Mouse (Mus musculus): ENCODE data around the gene Cat. TPM values are rescaled to one million over a fixed set of nuclear protein-coding genes. Genes with fewer than 3 reads are reported as not detected.

The Cat gene
- polyA plus RNA-seq, 1 experiment from 2014 or later: 42.2 TPM

GRCm38 (mm10) chr2:103476180-103476579 lies 8.8 kb downstream of the Cat start:
- Histone ChIP-seq H3K27me3 (ENCODE audit: control insufficient read depth, insufficient read depth, low read length) (no peaks in the 10 kb centered on the region), H3K4me3 (ENCODE audit: low read depth, low read length) (no peak overlapping the region), H3K27ac (replicated peaks) (no peak overlapping the region), H3K4me1 (replicated peaks; ENCODE audit: control insufficient read depth, insufficient read depth) (no peaks in the 10 kb centered on the region), H3K9me3 (ENCODE audit: control insufficient read depth, low read length) (no peaks in the 10 kb centered on the region), H3K9ac (ENCODE audit: low read length) (no peak overlapping the region), H3K4me2 (replicated peaks; ENCODE audit: low read depth) (no peak overlapping the region), H3K36me3 (ENCODE audit: control insufficient read depth, insufficient read depth, low read length) (peaks cover 19% of the 10 kb centered on the region)
- 90% methylated on average over 2 of the region's 2 CpGs for WGBS
- DNase-seq (ENCODE audit: low spot score) (no peak), ATAC-seq (ENCODE audit: low FRiP score, low TSS enrichment) (no peak)
- TF ChIP-seq CTCF (IDR thresholded peaks at IDR 0.05; ENCODE audit: low read depth) (no peak), EP300 (optimal IDR thresholded peaks at IDR 0.05) (no peak)

- ATAC-seq (ENCODE audit: low FRiP score, low TSS enrichment): no peak
- WGBS: 96% methylated on average over 3 of the region's 3 CpGs
- Histone ChIP-seq H3K36me3 (ENCODE audit: control insufficient read depth, insufficient read depth, low read length) (peaks cover 27% of the 10 kb centered on the region), H3K4me3 (ENCODE audit: low read depth, low read length) (no peak overlapping the region), H3K27me3 (ENCODE audit: control insufficient read depth, insufficient read depth, low read length) (no peaks in the 10 kb centered on the region), H3K9ac (ENCODE audit: low read length) (no peak overlapping the region), H3K4me1 (replicated peaks; ENCODE audit: control insufficient read depth, insufficient read depth) (no peaks in the 10 kb centered on the region), H3K27ac (replicated peaks) (no peak overlapping the region), H3K4me2 (replicated peaks; ENCODE audit: low read depth) (no peak overlapping the region), H3K9me3 (ENCODE audit: control insufficient read depth, low read length) (no peaks in the 10 kb centered on the region)
- no peak for DNase-seq (ENCODE audit: low spot score)
- TF ChIP-seq CTCF (IDR thresholded peaks at IDR 0.05; ENCODE audit: low read depth): no peak
- no peak for TF ChIP-seq EP300 (optimal IDR thresholded peaks at IDR 0.05)
Observed at GRCm38 (mm10) chr2:103473362-103473761, 11.6 kb downstream of the Cat start.

GRCm38 (mm10) chr2:103466984-103467588 lies 17.9 kb downstream of the Cat start:
- Histone ChIP-seq H3K27me3 (ENCODE audit: control insufficient read depth, insufficient read depth, low read length) (no peaks in the 10 kb centered on the region), H3K36me3 (ENCODE audit: control insufficient read depth, insufficient read depth, low read length) (peaks cover 30% of the 10 kb centered on the region), H3K9ac (ENCODE audit: low read length) (no peak overlapping the region), H3K4me1 (replicated peaks; ENCODE audit: control insufficient read depth, insufficient read depth) (no peaks in the 10 kb centered on the region), H3K4me2 (replicated peaks; ENCODE audit: low read depth) (no peak overlapping the region), H3K9me3 (ENCODE audit: control insufficient read depth, low read length) (no peaks in the 10 kb centered on the region), H3K27ac (replicated peaks) (no peak overlapping the region), H3K4me3 (ENCODE audit: low read depth, low read length) (no peak overlapping the region)
- DNase-seq (ENCODE audit: low spot score) (peak; percentile 86), ATAC-seq (ENCODE audit: low FRiP score, low TSS enrichment) (peak; percentile 81)
- no peak for TF ChIP-seq CTCF (IDR thresholded peaks at IDR 0.05; ENCODE audit: low read depth)
- no peak for TF ChIP-seq EP300 (optimal IDR thresholded peaks at IDR 0.05)
- WGBS: 53% methylated on average over 10 of the region's 10 CpGs

- Histone ChIP-seq H3K4me1 (replicated peaks; ENCODE audit: control insufficient read depth, insufficient read depth) (no peaks in the 10 kb centered on the region), H3K9me3 (ENCODE audit: control insufficient read depth, low read length) (no peaks in the 10 kb centered on the region), H3K27me3 (ENCODE audit: control insufficient read depth, insufficient read depth, low read length) (no peaks in the 10 kb centered on the region), H3K9ac (ENCODE audit: low read length) (no peak overlapping the region), H3K36me3 (ENCODE audit: control insufficient read depth, insufficient read depth, low read length) (peaks cover 26% of the 10 kb centered on the region), H3K27ac (replicated peaks) (no peak overlapping the region), H3K4me3 (ENCODE audit: low read depth, low read length) (no peak overlapping the region), H3K4me2 (replicated peaks; ENCODE audit: low read depth) (no peak overlapping the region)
- TF ChIP-seq CTCF (IDR thresholded peaks at IDR 0.05; ENCODE audit: low read depth) (no peak), EP300 (optimal IDR thresholded peaks at IDR 0.05) (no peak)
- DNase-seq (ENCODE audit: low spot score) (no peak), ATAC-seq (ENCODE audit: low FRiP score, low TSS enrichment) (no peak)
- 64% methylated on average over 3 of the region's 3 CpGs for WGBS
Observed at GRCm38 (mm10) chr2:103466272-103466671, 18.7 kb downstream of the Cat start.

- DNase-seq (ENCODE audit: low spot score) (no peak), ATAC-seq (ENCODE audit: low FRiP score, low TSS enrichment) (no peak)
- H3K27me3 ChIP-seq (ENCODE audit: control insufficient read depth, insufficient read depth, low read length): no peaks in the 10 kb centered on the region
- H3K36me3 ChIP-seq (ENCODE audit: control insufficient read depth, insufficient read depth, low read length): peaks cover 25% of the 10 kb centered on the region
- H3K27ac ChIP-seq (replicated peaks): no peak overlapping the region
- TF ChIP-seq EP300 (optimal IDR thresholded peaks at IDR 0.05) (no peak), CTCF (IDR thresholded peaks at IDR 0.05; ENCODE audit: low read depth) (no peak)
- H3K9me3 ChIP-seq (ENCODE audit: control insufficient read depth, low read length): no peaks in the 10 kb centered on the region
- H3K4me2 ChIP-seq (replicated peaks; ENCODE audit: low read depth): no peak overlapping the region
- H3K4me3 ChIP-seq (ENCODE audit: low read depth, low read length): no peak overlapping the region
- no peak overlapping the region for H3K9ac ChIP-seq (ENCODE audit: low read length)
- H3K4me1 ChIP-seq (replicated peaks; ENCODE audit: control insufficient read depth, insufficient read depth): no peaks in the 10 kb centered on the region
- WGBS: 92% methylated on average over 11 of the region's 11 CpGs
Observed at GRCm38 (mm10) chr2:103465429-103465828, 19.5 kb downstream of the Cat start.

GRCm38 (mm10) chr2:103464524-103464923 lies 20.4 kb downstream of the Cat start:
- no peak for DNase-seq (ENCODE audit: low spot score)
- WGBS: 96% methylated on average over 8 of the region's 8 CpGs
- no peak for ATAC-seq (ENCODE audit: low FRiP score, low TSS enrichment)
- Histone ChIP-seq H3K9me3 (ENCODE audit: control insufficient read depth, low read length) (no peaks in the 10 kb centered on the region), H3K4me1 (replicated peaks; ENCODE audit: control insufficient read depth, insufficient read depth) (no peaks in the 10 kb centered on the region), H3K4me3 (ENCODE audit: low read depth, low read length) (no peak overlapping the region), H3K9ac (ENCODE audit: low read length) (no peak overlapping the region), H3K4me2 (replicated peaks; ENCODE audit: low read depth) (no peak overlapping the region), H3K36me3 (ENCODE audit: control insufficient read depth, insufficient read depth, low read length) (peaks cover 23% of the 10 kb centered on the region), H3K27ac (replicated peaks) (no peak overlapping the region), H3K27me3 (ENCODE audit: control insufficient read depth, insufficient read depth, low read length) (no peaks in the 10 kb centered on the region)
- TF ChIP-seq CTCF (IDR thresholded peaks at IDR 0.05; ENCODE audit: low read depth): no peak
- TF ChIP-seq EP300 (optimal IDR thresholded peaks at IDR 0.05): no peak
